Mouse (Mus musculus) lung, postnatal 10 days (tissue): ENCODE results near the gene Mtor.

ENCODE experiments used
- DNase-seq: peaks from one replicate; pipeline ENCODE4 v3.0.0; 2021

Gene Mtor

DNA sequence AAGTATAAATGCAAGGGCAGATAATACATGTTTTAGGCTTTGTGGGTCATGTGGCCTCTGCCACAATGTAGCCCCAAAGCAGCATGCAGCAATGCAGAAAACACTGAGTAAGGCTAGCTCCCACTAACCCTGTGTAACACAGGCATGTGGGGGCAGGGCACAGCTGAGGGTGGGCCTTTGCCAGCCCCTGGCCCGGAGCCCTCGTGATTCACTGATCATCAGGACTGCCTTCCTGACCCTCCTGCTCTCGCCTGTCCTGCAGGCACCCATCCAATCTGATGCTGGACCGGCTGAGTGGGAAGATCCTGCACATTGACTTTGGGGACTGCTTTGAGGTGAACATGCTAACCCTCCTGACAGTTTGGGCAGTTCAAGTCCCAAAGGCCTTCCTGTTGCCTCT is 100.7 kb downstream of the Mtor start:
- DNase-seq: no peak

DNA sequence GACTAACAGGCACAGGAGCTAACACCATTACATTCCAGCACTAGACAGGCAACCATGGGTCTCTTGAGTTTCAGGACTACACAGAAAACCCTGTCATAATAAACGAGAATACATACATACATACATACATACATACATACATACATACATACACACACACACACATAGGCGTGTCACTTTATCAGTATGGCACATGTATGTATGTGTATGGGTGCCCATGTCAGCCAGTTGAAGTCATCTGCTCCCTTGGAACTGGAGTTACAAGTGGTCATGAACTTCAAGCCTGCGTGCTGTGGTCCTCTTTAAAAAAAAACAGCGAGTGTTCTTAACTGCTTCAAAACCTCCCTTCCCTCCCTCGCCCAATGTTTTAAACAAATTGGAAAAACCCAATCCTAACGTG is 109.4 kb downstream of the Mtor start:
- no peak for DNase-seq

DNA sequence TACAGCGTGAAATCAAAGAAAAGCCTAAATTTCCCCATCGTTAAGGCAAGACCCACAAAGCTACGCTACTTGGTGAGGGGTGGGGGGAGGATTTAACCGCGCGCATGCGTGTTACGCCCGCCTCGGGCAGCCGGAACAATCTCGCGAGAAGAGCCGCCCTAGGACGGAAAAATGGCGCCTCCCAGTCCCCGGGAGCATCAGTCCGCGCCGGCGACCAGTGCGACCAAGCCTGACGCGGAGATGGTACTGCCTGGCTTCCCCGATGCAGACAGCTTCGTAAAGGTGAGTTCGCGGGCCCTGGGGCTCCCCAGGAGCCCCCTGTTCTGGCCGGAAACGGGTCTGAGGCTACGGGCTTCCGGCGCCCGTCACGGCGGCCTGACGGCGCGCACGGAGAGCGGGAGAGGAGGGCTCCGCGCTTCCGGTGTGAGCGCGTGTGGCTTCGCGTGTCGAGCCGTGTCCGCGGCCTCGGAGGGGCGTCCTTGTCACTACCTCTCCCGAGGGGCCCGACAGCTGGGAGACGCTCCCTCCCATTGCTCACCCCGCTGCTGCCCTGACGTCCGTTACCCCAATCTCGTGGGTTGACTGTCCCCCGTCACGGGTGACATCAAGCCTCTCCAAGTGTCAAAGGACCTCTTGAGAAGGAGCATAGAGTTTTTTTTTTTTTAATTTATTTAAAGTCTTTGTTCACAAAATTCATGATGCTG is 110.0 kb downstream of the Mtor start, which contains the start of gene Exosc10:
Gene Exosc10 (plus strand): TSS at position 133 of the 704 bp plus-strand sequence.
- DNase-seq: peak; percentile 91

DNA sequence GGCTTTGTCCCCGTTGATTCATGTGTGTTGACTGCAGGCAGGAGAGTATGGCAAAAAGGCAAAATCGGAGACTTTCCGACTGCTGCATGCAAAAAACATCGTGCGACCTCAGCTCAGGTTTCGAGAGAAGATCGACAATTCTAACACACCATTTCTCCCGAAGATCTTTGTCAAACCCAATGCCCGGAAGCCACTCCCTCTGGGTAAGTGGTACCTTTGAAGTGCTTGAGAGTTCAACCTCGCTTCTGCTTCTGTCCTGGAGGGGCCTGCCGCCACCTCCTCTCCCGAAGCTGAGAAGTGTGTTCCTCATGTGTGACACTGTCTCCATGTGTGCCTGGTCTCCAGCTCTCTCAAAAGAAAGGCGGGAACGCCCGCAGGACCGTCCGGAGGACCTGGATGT is 114.3 kb downstream of the Mtor start:
- no peak for DNase-seq

DNA sequence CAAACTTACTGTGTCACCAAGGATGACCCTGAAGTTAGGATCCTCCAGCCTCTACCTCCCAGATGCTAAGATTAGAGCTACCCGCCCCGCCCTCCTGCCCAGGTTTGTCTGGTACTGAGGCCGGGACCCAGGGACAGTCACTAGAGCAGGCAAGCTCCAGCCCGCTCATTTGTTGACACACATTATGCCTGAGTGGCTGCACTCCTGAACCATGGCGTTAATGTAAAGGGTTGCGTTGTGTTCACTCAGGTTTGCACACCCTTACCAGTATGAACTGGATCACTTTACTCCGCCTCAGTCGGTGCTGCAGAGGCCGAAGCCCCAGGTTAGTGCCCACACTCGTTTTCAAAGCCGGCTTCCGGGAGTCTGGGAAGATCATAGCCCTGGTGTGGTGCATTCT is 115.2 kb downstream of the Mtor start:
- no peak for DNase-seq

DNA sequence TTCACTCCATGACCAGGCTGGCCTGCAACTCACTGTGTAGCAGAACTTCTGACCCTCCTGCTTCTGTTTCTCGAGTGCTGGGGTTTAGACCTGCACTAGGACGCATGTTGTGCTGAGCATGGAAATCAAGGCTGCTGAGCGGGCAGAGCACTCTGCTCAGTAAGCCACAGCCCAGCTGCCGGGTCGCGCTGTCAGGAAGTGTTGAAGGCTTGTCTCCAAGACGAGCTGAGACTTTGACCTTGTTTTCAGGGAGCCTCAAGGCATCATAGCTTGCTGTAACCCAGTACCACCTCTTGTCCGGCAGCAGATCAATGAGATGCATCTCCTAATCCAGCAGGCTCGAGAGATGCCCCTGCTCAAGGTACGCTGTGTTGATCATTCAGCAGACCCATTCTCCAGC is 121.7 kb downstream of the Mtor start:
- no peak for DNase-seq

DNA sequence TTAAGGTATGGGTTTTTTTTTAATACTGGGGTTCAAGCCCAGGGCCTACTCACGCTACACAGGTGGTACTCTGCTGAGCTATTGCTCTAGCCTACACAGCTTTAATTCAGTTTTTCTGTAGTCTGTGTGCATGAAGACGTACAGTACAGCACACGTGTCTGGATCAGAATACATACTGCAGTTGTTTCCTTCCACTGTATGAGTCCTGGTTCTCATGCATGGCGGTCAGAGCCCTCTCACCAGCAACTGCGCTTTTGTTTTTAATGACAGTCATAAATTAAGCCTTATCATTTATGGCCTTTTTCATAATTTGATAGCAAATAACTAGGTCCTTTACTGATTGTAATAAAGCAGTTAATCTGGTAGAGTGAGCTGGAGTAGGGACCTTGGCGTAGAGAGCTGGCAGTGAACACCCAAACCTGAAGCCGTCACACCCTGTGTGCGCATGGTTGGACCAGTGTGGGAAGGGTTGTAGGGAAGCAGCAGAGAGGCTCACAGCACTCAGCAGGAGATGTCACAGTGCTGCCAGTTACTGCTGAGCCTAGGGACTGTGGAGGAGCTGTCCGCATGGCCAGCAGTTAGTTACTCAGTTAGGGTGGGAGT is 122.4 kb downstream of the Mtor start:
- no peak for DNase-seq

DNA sequence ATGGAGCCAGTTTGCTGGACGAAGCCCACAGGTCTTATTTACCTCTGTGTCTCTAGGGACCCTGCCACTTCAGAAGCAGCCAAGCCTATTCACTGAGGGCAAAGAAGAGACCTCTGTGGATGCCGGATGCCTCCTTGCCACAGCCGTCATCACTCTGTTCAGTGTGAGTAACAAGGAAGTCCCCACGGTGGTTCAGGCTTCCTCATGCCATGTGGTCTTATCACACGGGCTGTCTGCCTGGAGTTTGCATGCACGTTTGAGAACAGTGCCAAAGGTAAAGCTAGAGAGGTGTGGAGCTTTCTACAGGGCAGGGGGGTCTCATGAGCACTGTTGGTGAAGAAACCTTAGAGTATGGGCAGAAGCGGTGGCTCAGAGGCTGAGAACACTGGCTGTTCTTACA is 124.8 kb downstream of the Mtor start:
- DNase-seq: no peak

DNA sequence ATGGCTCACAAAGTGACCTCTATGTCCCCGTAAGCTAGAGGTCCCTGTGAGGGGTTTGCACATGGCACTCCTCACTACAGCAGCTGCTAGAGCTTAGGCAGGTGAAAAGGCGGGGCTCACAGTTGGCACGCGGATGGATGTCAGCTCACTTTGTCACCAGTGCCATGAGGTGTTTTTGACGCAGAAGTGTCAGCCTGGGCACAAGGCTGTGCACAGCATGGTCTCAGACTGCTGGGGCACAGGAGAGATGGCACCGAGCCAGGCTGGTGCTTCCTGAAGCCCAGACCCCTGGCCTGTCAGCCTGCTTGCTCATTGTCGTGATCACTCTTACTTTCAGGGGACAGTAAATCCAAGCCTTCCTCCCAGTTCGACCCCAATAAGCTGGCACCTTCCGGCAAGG is 132.4 kb downstream of the Mtor start:
- no peak for DNase-seq

DNA sequence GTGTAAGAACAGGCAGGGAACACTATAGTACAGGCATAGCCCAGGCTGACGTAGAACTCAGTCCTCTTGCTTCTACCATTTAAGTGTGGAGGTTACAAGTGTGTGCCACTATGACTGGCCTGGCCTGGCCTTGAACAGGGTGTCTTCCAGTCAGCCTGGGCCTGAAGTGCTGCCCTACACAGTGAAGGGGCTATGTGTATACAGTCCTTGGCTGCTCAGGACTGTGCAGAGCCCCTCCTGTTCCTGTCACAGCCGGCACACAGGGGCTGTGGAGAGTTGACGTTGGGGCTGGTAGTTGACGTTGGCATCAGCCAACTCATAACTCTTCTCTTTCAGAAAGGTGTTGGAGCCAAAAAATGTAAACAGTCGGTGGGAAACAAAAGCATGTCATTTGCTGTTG is 133.0 kb downstream of the Mtor start:
- no peak for DNase-seq

DNA sequence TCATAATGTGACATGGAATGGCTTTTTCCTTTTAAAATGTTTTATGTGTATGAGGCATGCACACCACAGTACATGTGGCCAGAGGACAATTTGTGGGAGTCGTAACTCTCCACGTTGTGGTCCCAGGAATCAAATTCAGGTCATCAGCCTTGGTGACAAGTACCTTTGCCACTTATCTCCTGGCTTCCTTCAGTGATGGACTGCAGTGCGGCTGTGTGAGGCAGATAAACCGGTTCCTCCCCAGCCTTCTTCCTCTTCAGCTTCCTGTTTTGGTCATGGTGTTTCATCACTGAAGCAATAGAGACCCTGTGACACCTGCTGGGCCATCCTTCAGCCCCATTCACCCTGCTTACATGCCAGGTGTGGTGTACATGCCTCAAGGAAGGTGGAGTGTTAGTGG is 134.8 kb downstream of the Mtor start:
- DNase-seq: no peak

DNA sequence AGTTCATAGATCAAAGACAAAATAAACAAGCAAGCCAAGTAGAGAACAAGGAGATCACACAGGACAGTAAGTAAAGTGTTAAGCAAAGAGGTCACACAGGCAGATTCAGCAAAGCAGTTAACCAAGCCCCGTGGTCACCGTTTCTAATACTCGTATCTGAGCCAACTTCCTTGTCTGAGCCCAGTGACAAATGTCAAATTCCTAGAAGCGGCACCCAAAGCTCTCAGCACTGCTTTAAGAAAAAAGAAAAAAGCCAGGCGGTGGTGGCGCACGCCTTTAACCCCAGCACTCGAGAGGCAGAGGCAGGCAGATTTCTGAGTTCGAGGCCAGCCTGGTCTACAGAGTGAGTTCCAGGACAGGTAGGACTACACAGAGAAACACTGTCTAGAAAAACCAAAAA is 138.2 kb downstream of the Mtor start:
- no peak for DNase-seq

DNA sequence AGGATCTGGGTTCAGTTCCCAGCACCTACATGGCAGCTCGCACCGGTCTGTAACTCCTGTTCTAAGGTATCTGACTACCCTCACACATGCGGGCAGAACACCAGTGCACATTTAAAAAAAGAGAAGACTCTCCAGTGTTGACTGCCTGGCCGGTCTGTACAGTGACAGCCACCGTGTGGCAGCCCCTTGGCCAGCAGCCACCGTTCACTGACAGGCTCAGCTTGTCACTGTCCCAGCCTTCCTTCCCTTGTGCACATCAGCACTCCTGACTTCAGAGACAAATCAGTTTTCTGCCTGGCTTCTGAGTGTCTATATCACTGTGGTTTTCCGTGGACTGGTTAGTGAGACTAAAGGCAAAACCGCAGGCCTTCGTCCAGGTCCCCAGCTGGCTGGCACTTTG is 140.4 kb downstream of the Mtor start:
- peak; percentile 44 for DNase-seq

DNA sequence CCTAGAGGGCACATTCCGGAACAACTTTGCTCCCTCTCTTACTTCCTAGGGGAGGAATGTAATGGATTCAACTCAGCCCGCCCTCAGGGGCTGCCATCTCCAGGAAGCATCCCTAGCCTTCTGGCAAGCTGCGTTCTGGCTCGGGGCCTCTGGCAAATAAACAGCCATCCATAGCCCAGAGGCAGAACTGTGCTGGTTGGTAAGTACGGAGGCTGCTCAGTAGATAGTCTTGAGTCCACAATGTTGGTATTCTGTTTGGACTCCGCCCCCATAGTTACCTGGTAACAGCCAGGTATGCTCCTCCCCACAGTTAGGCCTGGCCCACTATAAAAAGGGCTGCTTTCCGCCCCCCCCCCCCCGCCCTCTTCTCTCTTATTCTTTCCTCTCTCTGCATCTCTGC is 141.2 kb downstream of the Mtor start:
- DNase-seq: peak; percentile 58

DNA sequence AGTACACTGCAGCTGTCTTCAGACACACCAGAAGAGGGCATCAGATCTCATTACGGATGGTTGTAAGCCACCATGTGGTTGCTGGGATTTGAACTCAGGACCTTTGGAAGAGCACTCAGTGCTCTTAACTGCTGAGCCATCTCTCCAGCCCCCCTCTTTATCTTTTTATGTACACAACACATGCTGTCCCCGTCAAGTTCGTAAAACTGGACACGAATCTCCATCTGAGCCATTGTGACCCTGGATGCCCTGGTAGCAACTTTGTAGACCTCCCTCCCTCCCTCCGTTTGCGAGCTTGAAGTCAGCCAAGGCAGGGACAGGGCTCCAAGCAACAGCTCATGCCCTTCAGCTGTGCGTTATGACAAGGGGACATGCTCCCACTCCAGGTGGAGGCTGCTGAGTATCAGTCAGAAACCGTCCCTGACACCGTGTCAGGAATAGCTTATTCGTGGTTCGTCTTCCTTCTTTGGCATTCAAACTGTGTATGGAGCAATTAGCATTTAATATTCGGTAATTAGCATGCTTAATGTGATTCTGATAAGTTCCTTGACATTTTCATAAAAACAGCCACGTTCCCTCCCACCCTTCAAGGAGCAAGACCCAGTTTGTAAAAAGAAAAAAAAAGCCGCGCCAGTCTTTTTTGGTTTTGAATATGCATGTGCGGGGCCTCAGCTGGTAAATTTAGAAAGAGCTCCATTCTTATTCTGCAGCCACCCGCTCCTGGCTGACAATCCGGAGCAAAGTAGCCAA is 142.2 kb downstream of the Mtor start:
- peak; percentile 28 for DNase-seq

DNA sequence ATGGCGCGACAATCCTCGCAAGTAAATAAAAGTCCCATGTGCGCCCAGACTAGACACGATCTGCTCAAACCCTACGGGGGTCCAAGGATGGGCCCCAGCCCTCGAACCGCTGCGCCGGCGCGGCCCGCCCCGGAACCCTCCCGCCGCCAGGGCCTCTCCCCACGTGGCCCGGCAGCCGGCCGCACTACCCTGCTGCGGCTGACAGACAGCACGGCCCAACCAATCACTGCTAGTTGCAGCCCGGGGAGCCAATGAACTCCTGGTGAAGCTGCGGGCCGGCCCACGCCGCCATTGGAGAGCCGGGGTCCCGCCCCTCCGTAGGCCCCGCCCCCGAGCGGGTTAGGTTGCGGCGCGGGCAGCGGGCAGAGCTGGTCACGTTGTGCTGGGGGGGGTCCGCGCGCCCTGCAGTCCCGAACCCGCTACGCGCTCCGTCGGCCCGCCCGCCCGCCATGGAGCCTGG is 142.8 kb downstream of the Mtor start, which contains the start of gene Srm:
Gene Srm (plus strand): TSS at position 333 of the 460 bp plus-strand sequence.
- peak; percentile 99 for DNase-seq

DNA sequence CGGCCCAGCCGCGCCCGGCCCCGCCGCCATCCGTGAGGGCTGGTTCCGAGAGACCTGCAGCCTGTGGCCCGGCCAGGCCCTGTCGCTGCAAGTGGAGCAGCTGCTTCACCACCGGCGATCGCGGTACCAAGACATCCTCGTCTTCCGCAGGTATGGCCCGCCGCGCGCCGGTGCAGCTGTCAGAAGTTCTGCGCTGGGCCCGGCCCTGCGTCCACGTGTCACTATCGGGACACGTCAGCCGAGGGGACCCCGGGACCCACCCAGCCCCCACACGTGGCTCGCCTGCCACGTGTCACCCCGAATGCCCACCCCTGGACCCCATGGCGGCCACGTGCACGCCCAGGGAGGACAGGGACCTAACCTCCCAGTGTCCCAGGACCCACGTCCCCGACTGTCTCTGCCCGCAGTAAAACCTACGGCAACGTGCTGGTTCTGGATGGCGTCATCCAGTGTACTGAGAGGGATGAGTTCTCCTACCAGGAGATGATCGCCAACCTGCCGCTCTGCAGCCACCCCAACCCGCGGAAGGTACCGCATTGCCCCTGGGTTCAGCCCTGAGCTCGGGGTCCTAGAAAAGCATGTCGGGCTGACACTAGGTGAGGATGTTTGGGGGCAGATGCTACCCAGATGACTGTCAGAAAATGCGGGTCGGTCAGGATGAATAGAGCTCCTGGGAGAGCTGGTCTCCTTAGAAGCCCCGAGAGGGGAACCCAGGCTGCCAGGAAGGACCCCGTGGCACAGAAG is 143.4 kb downstream of the Mtor start:
- DNase-seq: peak; percentile 31

DNA sequence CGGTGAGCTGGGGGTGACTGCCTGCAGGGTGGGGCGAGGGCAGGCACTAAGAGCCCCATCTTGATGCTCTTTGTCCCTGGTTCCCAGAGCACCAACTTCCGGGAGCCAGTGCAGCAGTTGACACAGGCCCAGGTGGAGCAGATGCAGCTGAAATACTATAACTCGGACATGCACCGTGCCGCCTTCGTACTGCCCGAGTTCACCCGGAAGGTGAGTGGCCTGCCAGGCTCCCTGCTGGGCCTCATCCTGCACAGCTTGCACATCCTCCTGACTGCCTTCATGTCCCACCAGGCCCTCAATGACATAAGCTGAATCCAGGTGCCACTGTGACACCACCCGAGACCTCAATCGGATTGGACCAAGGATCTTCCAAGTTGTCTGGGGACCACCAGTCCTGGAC is 145.6 kb downstream of the Mtor start:
- DNase-seq: no peak

DNA sequence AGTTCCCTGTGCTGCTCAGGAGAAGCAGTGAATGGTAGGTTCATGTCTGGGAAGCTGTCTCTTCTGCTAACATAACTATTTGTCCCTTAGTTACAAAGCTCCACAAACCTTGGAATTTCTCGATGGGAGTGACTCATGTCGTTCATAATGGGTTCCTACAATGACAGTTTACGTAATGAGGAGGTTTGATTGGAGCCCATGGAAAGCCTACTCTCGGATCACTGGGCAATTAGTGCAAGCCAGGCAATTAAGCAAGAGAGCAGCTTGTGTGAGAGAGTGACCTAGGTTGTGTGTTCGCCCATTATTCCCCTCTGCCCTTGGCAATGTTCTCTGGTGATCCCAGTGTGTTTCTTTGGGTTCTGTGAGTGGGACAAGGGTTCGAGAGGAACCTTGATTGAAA is 147.5 kb downstream of the Mtor start:
- DNase-seq: no peak

DNA sequence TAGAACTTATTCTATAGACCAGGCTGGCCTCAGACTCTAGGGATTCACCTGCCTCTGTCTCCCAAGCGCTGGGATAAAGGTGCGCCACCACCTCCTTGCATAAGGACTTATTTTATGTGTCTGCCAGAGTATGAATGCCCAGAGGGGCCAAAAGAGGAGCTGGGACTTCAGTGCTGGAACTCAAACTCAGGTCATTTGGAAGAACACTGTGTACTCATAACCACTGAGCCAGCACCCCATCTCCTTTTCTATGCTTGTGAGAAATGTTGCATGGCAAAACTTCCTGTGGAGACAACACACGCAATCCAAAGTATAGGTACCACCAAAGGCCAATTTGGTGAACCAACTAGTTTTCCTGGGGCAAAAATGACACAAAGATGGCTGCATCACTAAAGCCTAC is 148.3 kb downstream of the Mtor start:
- no peak for DNase-seq

DNA sequence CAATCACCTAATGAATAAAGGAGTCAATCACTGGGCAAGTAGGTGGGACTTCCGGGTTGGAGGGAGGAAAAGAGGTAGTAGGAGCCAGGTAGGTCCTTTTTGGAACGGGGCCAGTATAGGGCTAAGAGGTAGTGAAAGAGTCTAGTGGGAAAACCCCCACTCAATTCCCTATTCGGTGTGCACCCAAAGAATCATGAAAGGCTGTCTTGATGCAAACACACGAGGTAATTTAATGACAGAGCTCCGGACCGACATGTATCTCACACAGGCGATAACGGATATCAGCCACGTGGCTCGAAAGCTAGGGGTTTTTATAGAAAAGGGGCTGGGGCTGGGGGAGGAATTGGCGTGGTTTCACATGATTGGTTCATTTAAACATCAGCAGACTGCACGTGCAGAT is 150.4 kb downstream of the Mtor start:
- no peak for DNase-seq

DNA sequence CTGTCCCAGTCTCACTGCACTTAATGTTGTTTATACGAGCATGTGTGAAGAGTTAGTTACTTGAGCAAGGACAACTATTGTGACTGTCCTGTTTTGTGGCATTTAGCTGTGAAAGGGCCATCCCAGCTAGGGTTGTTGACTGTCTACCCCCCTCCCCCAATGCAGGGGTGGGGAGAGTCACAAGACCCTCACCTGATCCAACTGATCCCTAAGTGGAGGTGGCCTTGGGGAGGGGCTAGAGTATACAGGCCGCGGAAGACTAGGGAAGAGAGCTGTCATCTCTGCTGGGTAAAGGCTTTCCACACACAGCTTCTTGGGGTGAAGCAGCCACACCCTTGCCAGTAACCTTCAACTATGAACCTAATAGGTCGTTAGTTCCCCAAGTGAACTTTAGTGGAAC is 151.9 kb downstream of the Mtor start:
- no peak for DNase-seq

DNA sequence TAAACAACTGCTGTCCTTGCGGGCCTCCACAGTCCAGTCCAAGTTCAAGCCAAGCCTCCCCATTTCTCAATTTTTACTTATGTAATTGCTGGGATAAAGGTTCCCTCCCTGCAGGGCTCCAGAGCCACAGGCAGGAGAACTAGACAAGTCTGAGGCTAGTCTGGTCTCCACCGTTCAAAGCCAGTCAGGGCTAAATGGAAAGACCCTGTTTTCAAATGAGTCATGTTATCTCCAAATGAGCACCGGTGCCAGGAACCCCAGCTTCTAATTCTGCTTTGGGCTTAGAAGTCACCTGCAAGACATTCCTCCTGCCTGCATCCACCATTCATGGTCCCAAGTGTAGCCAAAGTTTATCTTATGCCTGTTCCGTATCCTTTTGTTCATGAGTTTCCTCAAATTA is 153.5 kb downstream of the Mtor start:
- DNase-seq: no peak
